Mouse (Mus musculus): ENCODE data around the gene Barx1. TPM values are rescaled to one million over a fixed set of nuclear protein-coding genes. Genes with fewer than 3 reads are reported as not detected.

The Barx1 gene
- polyA plus RNA-seq, 1 experiment from 2014 or later: not detected

GRCm38 (mm10) chr13:48686666-48687065, 23.9 kb downstream of the Barx1 start:
- 46% methylated on average over 5 of the region's 5 CpGs for WGBS
- Histone ChIP-seq H3K36me3 (no peaks in the 10 kb centered on the region), H3K27me3 (no peaks in the 10 kb centered on the region), H3K27ac (replicated peaks) (no peak overlapping the region), H3K9ac (replicated peaks) (no peak overlapping the region), H3K4me2 (replicated peaks) (no peak overlapping the region), H3K4me3 (no peak overlapping the region), H3K4me1 (no peaks in the 10 kb centered on the region), H3K9me3 (peaks cover 7% of the 10 kb centered on the region; the same call in 1 of the 2 replicates)
- no peak for ATAC-seq (replicated peaks)

GRCm38 (mm10) chr13:48691991-48692390, 29.2 kb downstream of the Barx1 start:
- H3K36me3 ChIP-seq: no peaks in the 10 kb centered on the region
- H3K27me3 ChIP-seq: no peaks in the 10 kb centered on the region
- 63% methylated on average over 2 of the region's 2 CpGs for WGBS
- H3K9me3 ChIP-seq: peaks cover 7% of the 10 kb centered on the region; the same call in 1 of the 2 replicates
- H3K9ac ChIP-seq (replicated peaks): no peak overlapping the region
- ATAC-seq (replicated peaks): no peak
- H3K27ac ChIP-seq (replicated peaks): no peak overlapping the region
- no peak overlapping the region for H3K4me3 ChIP-seq
- H3K4me2 ChIP-seq (replicated peaks): no peak overlapping the region
- peaks cover 12% of the 10 kb centered on the region for H3K4me1 ChIP-seq

- Histone ChIP-seq H3K9ac (replicated peaks) (no peak overlapping the region), H3K9me3 (peaks cover 7% of the 10 kb centered on the region; the same call in 1 of the 2 replicates), H3K27ac (replicated peaks) (no peak overlapping the region), H3K36me3 (no peaks in the 10 kb centered on the region), H3K27me3 (no peaks in the 10 kb centered on the region), H3K4me2 (replicated peaks) (no peak overlapping the region), H3K4me3 (no peak overlapping the region), H3K4me1 (peaks cover 12% of the 10 kb centered on the region)
- ATAC-seq (replicated peaks): 0 out of 2 replicates have a peak, but pooled peaks have one; percentile 23
- WGBS: 34% methylated on average over 27 of the region's 27 CpGs
Observed at GRCm38 (mm10) chr13:48694090-48695064, 31.6 kb downstream of the Barx1 start.

- Histone ChIP-seq H3K27ac (replicated peaks) (no peak overlapping the region), H3K9ac (replicated peaks) (peak overlapping the region; percentile 32), H3K9me3 (no peaks in the 10 kb centered on the region), H3K36me3 (no peaks in the 10 kb centered on the region), H3K4me1 (peaks cover 10% of the 10 kb centered on the region), H3K27me3 (no peaks in the 10 kb centered on the region), H3K4me2 (replicated peaks) (peak overlapping the region; percentile 51), H3K4me3 (peak overlapping the region; percentile 38)
- 2% methylated on average over 21 of the region's 21 CpGs for WGBS
- ATAC-seq (replicated peaks): peak; percentile 83
Observed at GRCm38 (mm10) chr13:48706385-48706951, 43.7 kb downstream of the Barx1 start.

- ATAC-seq (replicated peaks): no peak
- 81% methylated on average over 2 of the region's 2 CpGs for WGBS
Observed at GRCm38 (mm10) chr13:48712675-48713074, 49.9 kb downstream of the Barx1 start.

GRCm38 (mm10) chr13:48716075-48716474, 53.3 kb downstream of the Barx1 start:
- Histone ChIP-seq H3K4me3 (no peak overlapping the region), H3K9me3 (peaks cover 6% of the 10 kb centered on the region; the same call in 1 of the 2 replicates), H3K4me1 (no peaks in the 10 kb centered on the region), H3K36me3 (no peaks in the 10 kb centered on the region), H3K4me2 (replicated peaks) (no peak overlapping the region), H3K27ac (replicated peaks) (no peak overlapping the region), H3K9ac (replicated peaks) (no peak overlapping the region), H3K27me3 (no peaks in the 10 kb centered on the region)
- WGBS: 65% methylated on average over 4 of the region's 4 CpGs
- ATAC-seq (replicated peaks): no peak

More at GRCm38 (mm10) chr13:48712675-48713074, 49.9 kb downstream of the Barx1 start:
- H3K27ac ChIP-seq (replicated peaks): no peak overlapping the region
- no peak overlapping the region for H3K4me3 ChIP-seq
- H3K4me1 ChIP-seq: no peaks in the 10 kb centered on the region
- no peak overlapping the region for H3K9ac ChIP-seq (replicated peaks)
- no peaks in the 10 kb centered on the region for H3K9me3 ChIP-seq
- H3K27me3 ChIP-seq: no peaks in the 10 kb centered on the region
- no peaks in the 10 kb centered on the region for H3K36me3 ChIP-seq
- no peak overlapping the region for H3K4me2 ChIP-seq (replicated peaks)

Other genes starting within 250 kb of the Barx1 start
- 6.8 and 10.2 TPM in 2 replicates for gene Zfp169, start 149.5 kb upstream of the Barx1 start, polyA plus RNA-seq (2015; fragmentation: Nextera tagmentation; extraction: Ambion mirVana)
- gene A830005F24Rik, start 149.4 kb upstream of the Barx1 start, polyA plus RNA-seq (2015; fragmentation: Nextera tagmentation; extraction: Ambion mirVana): 3.1 and 3.3 TPM in 2 replicates
- 14.1 and 16.0 TPM in 2 replicates for gene Ptpdc1, start 37.3 kb upstream of the Barx1 start, polyA plus RNA-seq (2015; fragmentation: Nextera tagmentation; extraction: Ambion mirVana)
- 10.5 and 11.5 TPM in 2 replicates for gene Phf2, start 208.1 kb downstream of the Barx1 start, polyA plus RNA-seq (2015; fragmentation: Nextera tagmentation; extraction: Ambion mirVana)